Mouse (Mus musculus) T-helper 17 cell (primary cell): ENCODE measurements around the gene Slitrk1.

Source experiments
- in situ Hi-C, 2 experiments: fragments of 300-600 bp; cut with MboI, MseI; formaldehyde crosslinking; loops; 1 replicate in 1 of 2; 2 replicates in 1 of 2; pipeline ENCODE4 v1.15.1; 2025; ENCODE audit warnings: high pct_unique_total_duplicates in 2 of 2

Slitrk1 gene

GRCm38 (mm10) chr14:108913714-108914263 is at the start of gene Slitrk1:
TSS of gene Slitrk1 (minus strand) at chr14:108914158.
- in situ Hi-C loops, result no loop called here

- in situ Hi-C loops, result no loop called here
Measured at GRCm38 (mm10) chr14:108935777-108936176, 21.8 kb upstream of the Slitrk1 start.

- in situ Hi-C loops, result no loop called here
Measured at GRCm38 (mm10) chr14:108914336-108914735, 378 bp upstream of the Slitrk1 start.

- in situ Hi-C loops, result no loop called here
Measured at GRCm38 (mm10) chr14:108912876-108913490, 975 bp downstream of the Slitrk1 start.

GRCm38 (mm10) chr14:108912021-108912875 is 1.7 kb downstream of the Slitrk1 start:
- in situ Hi-C loops, result no loop called here

- in situ Hi-C loops, result no loop called here
Measured at GRCm38 (mm10) chr14:108911138-108911841, 2.7 kb downstream of the Slitrk1 start.

- in situ Hi-C loops, result no loop called here
Measured at GRCm38 (mm10) chr14:108910449-108911137, 3.4 kb downstream of the Slitrk1 start.

- in situ Hi-C loops, result no loop called here
Measured at GRCm38 (mm10) chr14:108909336-108909953, 4.5 kb downstream of the Slitrk1 start.

- in situ Hi-C loops, result no loop called here
Measured at GRCm38 (mm10) chr14:108898601-108899000, 15.4 kb downstream of the Slitrk1 start.

GRCm38 (mm10) chr14:108895456-108895855 is 18.5 kb downstream of the Slitrk1 start:
- in situ Hi-C loops, result no loop called here

GRCm38 (mm10) chr14:108867816-108868215 is 46.1 kb downstream of the Slitrk1 start:
- in situ Hi-C loops, result no loop called here

- in situ Hi-C loops, result no loop called here
Measured at GRCm38 (mm10) chr14:108864631-108865030, 49.3 kb downstream of the Slitrk1 start.

- in situ Hi-C loops, result no loop called here
Measured at GRCm38 (mm10) chr14:108859310-108859709, 54.6 kb downstream of the Slitrk1 start.
